Mouse (Mus musculus): ENCODE measurements around the gene Ticrr. TPM values are rescaled to one million over a fixed set of nuclear protein-coding genes. Genes with fewer than 3 reads are reported as not detected.

The Ticrr gene
- polyA plus RNA-seq, 1 experiment from 2014 or later, result 17.0 TPM

DNA sequence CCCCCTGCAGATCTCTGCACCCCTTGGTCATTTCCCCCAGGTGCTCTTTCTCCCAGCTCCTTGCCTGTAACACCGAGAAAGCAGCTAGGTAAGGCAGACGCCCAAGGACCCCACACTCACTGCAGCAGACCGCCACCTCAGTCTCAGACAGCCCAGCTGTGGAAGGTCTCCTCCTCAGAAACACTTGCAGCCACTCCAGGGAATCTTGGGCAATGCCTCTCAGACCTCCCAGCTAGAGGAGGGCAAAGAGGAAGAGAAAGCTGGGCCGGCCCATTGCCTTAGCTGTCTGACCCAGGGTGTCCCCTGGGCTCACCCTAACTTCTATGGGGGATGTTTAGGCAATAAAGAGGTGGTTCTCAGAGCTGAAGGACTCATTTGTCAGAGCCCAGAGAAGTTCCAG is 72.6 kb downstream of the Ticrr start, which contains the start of gene Plin1:
Gene Plin1 (minus strand): TSS at position 282 of the 400 bp plus-strand sequence.
- no peaks in the 10 kb centered on the region for H3K9me3 ChIP-seq (ENCODE audit: control insufficient read depth, low read length)
- H3K27ac ChIP-seq (ENCODE audit: low read depth, low read length), result no peak within 1 kb of the TSS
- H3K4me3 ChIP-seq (ENCODE audit: low read length), result no peak within 1 kb of the TSS
- no peaks in the 10 kb centered on the region for H3K27me3 ChIP-seq (ENCODE audit: control insufficient read depth, insufficient read depth, low read length)
- H3K4me1 ChIP-seq (ENCODE audit: control insufficient read depth, insufficient read depth, low read length), result no peaks in the 10 kb centered on the region
- no peak within 1 kb of the TSS for H3K9ac ChIP-seq (ENCODE audit: low read depth, low read length)
- 58% methylated on average over 4 of the region's 4 CpGs for WGBS
- peaks cover 4% of the 10 kb centered on the region; the same call in 1 of the 2 replicates for H3K36me3 ChIP-seq (ENCODE audit: control insufficient read depth, insufficient read depth, low read length)
- no peak within 1 kb of the TSS for H3K4me2 ChIP-seq (replicated peaks; ENCODE audit: low read depth, low read length)
- ATAC-seq (ENCODE audit: low FRiP score, low TSS enrichment), result no peak

DNA sequence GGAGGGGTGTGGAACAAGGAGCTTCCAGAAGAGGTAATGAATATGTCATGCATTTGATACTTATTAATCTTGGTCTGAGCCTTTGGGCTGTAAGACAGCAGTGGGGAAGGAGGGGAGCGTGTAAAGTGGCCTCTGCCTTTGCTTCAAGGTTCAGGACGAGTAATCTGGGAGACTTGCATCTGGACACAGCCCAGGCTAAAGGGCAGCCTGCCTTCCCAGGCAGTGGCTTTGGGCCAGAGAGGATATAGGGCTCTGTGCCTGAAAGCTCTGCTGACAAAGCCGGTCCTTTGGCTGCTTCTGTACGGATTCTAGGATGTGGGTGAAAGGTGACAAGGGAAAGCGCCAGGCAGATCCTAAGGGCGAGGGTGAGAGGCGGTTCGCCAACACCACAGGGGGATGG is 74.6 kb downstream of the Ticrr start:
- Histone ChIP-seq H3K27me3 (ENCODE audit: control insufficient read depth, insufficient read depth, low read length) (no peaks in the 10 kb centered on the region), H3K36me3 (ENCODE audit: control insufficient read depth, insufficient read depth, low read length) (peaks cover 4% of the 10 kb centered on the region; the same call in 1 of the 2 replicates), H3K4me2 (replicated peaks; ENCODE audit: low read depth, low read length) (no peak overlapping the region), H3K27ac (ENCODE audit: low read depth, low read length) (no peak overlapping the region), H3K4me3 (ENCODE audit: low read length) (no peak overlapping the region), H3K4me1 (ENCODE audit: control insufficient read depth, insufficient read depth, low read length) (no peaks in the 10 kb centered on the region), H3K9me3 (ENCODE audit: control insufficient read depth, low read length) (no peaks in the 10 kb centered on the region), H3K9ac (ENCODE audit: low read depth, low read length) (no peak overlapping the region)
- WGBS, result 79% methylated on average over 8 of the region's 8 CpGs
- no peak for ATAC-seq (ENCODE audit: low FRiP score, low TSS enrichment)

GRCm38 (mm10) chr7:79736511-79736910 is 76.5 kb downstream of the Ticrr start:
- Histone ChIP-seq H3K27ac (ENCODE audit: low read depth, low read length) (no peak overlapping the region), H3K4me3 (ENCODE audit: low read length) (no peak overlapping the region), H3K4me2 (replicated peaks; ENCODE audit: low read depth, low read length) (no peak overlapping the region), H3K27me3 (ENCODE audit: control insufficient read depth, insufficient read depth, low read length) (no peaks in the 10 kb centered on the region), H3K9me3 (ENCODE audit: control insufficient read depth, low read length) (no peaks in the 10 kb centered on the region), H3K9ac (ENCODE audit: low read depth, low read length) (no peak overlapping the region), H3K36me3 (ENCODE audit: control insufficient read depth, insufficient read depth, low read length) (peaks cover 4% of the 10 kb centered on the region; the same call in 1 of the 2 replicates), H3K4me1 (ENCODE audit: control insufficient read depth, insufficient read depth, low read length) (no peaks in the 10 kb centered on the region)
- no peak for ATAC-seq (ENCODE audit: low FRiP score, low TSS enrichment)
- WGBS, result 88% methylated on average over 14 of the region's 14 CpGs

- no peak for ATAC-seq (ENCODE audit: low FRiP score, low TSS enrichment)
Observed at GRCm38 (mm10) chr7:79738913-79739312, 78.9 kb downstream of the Ticrr start.

GRCm38 (mm10) chr7:79740279-79740678 is 80.3 kb downstream of the Ticrr start:
- H3K4me3 ChIP-seq (ENCODE audit: low read length), result no peak overlapping the region
- 77% methylated on average over 4 of the region's 4 CpGs for WGBS
- no peak overlapping the region for H3K27ac ChIP-seq (ENCODE audit: low read depth, low read length)
- ATAC-seq (ENCODE audit: low FRiP score, low TSS enrichment), result no peak
- H3K9me3 ChIP-seq (ENCODE audit: control insufficient read depth, low read length), result no peaks in the 10 kb centered on the region
- no peaks in the 10 kb centered on the region for H3K27me3 ChIP-seq (ENCODE audit: control insufficient read depth, insufficient read depth, low read length)
- peaks cover 4% of the 10 kb centered on the region; the same call in 1 of the 2 replicates for H3K36me3 ChIP-seq (ENCODE audit: control insufficient read depth, insufficient read depth, low read length)
- no peak overlapping the region for H3K4me2 ChIP-seq (replicated peaks; ENCODE audit: low read depth, low read length)
- no peak overlapping the region for H3K9ac ChIP-seq (ENCODE audit: low read depth, low read length)
- no peaks in the 10 kb centered on the region for H3K4me1 ChIP-seq (ENCODE audit: control insufficient read depth, insufficient read depth, low read length)

More at GRCm38 (mm10) chr7:79738913-79739312, 78.9 kb downstream of the Ticrr start:
- Histone ChIP-seq H3K27me3 (ENCODE audit: control insufficient read depth, insufficient read depth, low read length) (no peaks in the 10 kb centered on the region), H3K9me3 (ENCODE audit: control insufficient read depth, low read length) (no peaks in the 10 kb centered on the region), H3K4me2 (replicated peaks; ENCODE audit: low read depth, low read length) (no peak overlapping the region), H3K4me1 (ENCODE audit: control insufficient read depth, insufficient read depth, low read length) (no peaks in the 10 kb centered on the region), H3K4me3 (ENCODE audit: low read length) (no peak overlapping the region), H3K27ac (ENCODE audit: low read depth, low read length) (no peak overlapping the region), H3K9ac (ENCODE audit: low read depth, low read length) (no peak overlapping the region), H3K36me3 (ENCODE audit: control insufficient read depth, insufficient read depth, low read length) (peaks cover 4% of the 10 kb centered on the region; the same call in 1 of the 2 replicates)
- 86% methylated on average over 2 of the region's 2 CpGs for WGBS

DNA sequence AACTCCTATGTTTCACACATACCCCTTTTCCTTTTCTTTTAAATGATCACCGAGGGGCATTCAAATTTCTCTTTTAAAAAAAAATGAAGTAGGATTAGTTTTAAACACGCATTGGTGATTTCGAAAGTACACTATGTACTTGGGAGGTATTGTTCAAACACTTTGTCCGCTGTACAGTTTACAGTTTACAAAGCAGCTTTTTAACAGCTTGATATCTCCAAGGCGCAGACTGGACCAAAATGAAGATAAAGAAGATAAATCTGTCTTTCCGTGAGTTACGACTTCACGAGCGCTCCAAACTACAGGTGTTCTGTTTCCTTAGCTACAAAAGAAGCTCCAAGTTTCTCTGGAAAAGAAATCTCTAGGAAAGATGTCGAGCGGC is 82.3 kb downstream of the Ticrr start:
- H3K4me2 ChIP-seq (replicated peaks; ENCODE audit: low read depth, low read length), result peak overlapping the region; percentile 97
- 21% methylated on average over 11 of the region's 11 CpGs for WGBS
- no peak overlapping the region for H3K27ac ChIP-seq (ENCODE audit: low read depth, low read length)
- H3K9me3 ChIP-seq (ENCODE audit: control insufficient read depth, low read length), result no peaks in the 10 kb centered on the region
- peak overlapping the region; percentile 68 for H3K9ac ChIP-seq (ENCODE audit: low read depth, low read length)
- no peak for ATAC-seq (ENCODE audit: low FRiP score, low TSS enrichment)
- peaks cover 3% of the 10 kb centered on the region; the same call in 1 of the 2 replicates for H3K36me3 ChIP-seq (ENCODE audit: control insufficient read depth, insufficient read depth, low read length)
- H3K4me1 ChIP-seq (ENCODE audit: control insufficient read depth, insufficient read depth, low read length), result no peaks in the 10 kb centered on the region
- no peaks in the 10 kb centered on the region for H3K27me3 ChIP-seq (ENCODE audit: control insufficient read depth, insufficient read depth, low read length)
- peak overlapping the region; percentile 78 for H3K4me3 ChIP-seq (ENCODE audit: low read length)

GRCm38 (mm10) chr7:79742659-79743536 is 82.9 kb downstream of the Ticrr start, which contains the start of the genes Pex11a and Wdr93:
Gene Pex11a, minus strand, starts transcription at chr7:79743131.
Gene Wdr93, plus strand, starts transcription at chr7:79743163.
- Histone ChIP-seq H3K36me3 (ENCODE audit: control insufficient read depth, insufficient read depth, low read length) (no peaks in the 10 kb centered on the region), H3K4me1 (ENCODE audit: control insufficient read depth, insufficient read depth, low read length) (no peaks in the 10 kb centered on the region), H3K27me3 (ENCODE audit: control insufficient read depth, insufficient read depth, low read length) (no peaks in the 10 kb centered on the region; the same call in 1 of the 2 replicates), H3K9me3 (ENCODE audit: control insufficient read depth, low read length) (no peaks in the 10 kb centered on the region), H3K4me2 (replicated peaks; ENCODE audit: low read depth, low read length) (peak within 1 kb of the TSS; percentile 97), H3K4me3 (ENCODE audit: low read length) (peak within 1 kb of the TSS; percentile 78), H3K9ac (ENCODE audit: low read depth, low read length) (peak within 1 kb of the TSS; percentile 68), H3K27ac (ENCODE audit: low read depth, low read length) (no peak within 1 kb of the TSS)
- ATAC-seq (ENCODE audit: low FRiP score, low TSS enrichment), result peak; percentile 91
- 2% methylated on average over 46 of the region's 46 CpGs for WGBS

- ATAC-seq (ENCODE audit: low FRiP score, low TSS enrichment), result no peak
- no peak overlapping the region for H3K27ac ChIP-seq (ENCODE audit: low read depth, low read length)
- no peaks in the 10 kb centered on the region for H3K4me1 ChIP-seq (ENCODE audit: control insufficient read depth, insufficient read depth, low read length)
- H3K4me3 ChIP-seq (ENCODE audit: low read length), result no peak overlapping the region
- H3K9ac ChIP-seq (ENCODE audit: low read depth, low read length), result no peak overlapping the region
- no peak overlapping the region for H3K4me2 ChIP-seq (replicated peaks; ENCODE audit: low read depth, low read length)
- no peaks in the 10 kb centered on the region for H3K9me3 ChIP-seq (ENCODE audit: control insufficient read depth, low read length)
- no peaks in the 10 kb centered on the region; the same call in 1 of the 2 replicates for H3K27me3 ChIP-seq (ENCODE audit: control insufficient read depth, insufficient read depth, low read length)
- WGBS, result 93% methylated on average over 9 of the region's 9 CpGs
- no peaks in the 10 kb centered on the region for H3K36me3 ChIP-seq (ENCODE audit: control insufficient read depth, insufficient read depth, low read length)
Observed at GRCm38 (mm10) chr7:79744051-79744450, 84.1 kb downstream of the Ticrr start.

DNA sequence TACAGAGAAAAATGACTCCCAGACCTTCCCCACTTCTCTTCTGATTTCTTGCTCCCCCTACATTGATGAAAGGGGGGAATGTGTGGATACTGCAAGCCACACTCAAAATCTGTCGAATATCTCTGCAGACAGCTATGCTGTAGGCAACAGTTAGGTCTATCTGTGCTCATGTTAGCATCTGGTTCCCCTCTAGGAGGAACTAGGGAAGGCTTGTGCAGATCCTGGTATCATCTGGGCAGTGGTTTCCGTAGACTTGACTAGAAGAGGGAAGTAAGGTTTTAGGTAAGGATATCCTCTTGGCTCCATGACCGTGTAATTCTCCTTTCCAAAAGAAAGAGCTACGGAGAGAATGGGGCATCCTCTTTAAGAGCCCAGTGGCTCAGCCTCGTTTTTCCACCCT is 84.6 kb downstream of the Ticrr start:
- no peaks in the 10 kb centered on the region for H3K36me3 ChIP-seq (ENCODE audit: control insufficient read depth, insufficient read depth, low read length)
- H3K27me3 ChIP-seq (ENCODE audit: control insufficient read depth, insufficient read depth, low read length), result no peaks in the 10 kb centered on the region; the same call in 1 of the 2 replicates
- H3K4me2 ChIP-seq (replicated peaks; ENCODE audit: low read depth, low read length), result no peak overlapping the region
- 80% methylated on average over 5 of the region's 5 CpGs for WGBS
- no peak overlapping the region for H3K27ac ChIP-seq (ENCODE audit: low read depth, low read length)
- ATAC-seq (ENCODE audit: low FRiP score, low TSS enrichment), result no peak
- H3K9ac ChIP-seq (ENCODE audit: low read depth, low read length), result no peak overlapping the region
- H3K4me1 ChIP-seq (ENCODE audit: control insufficient read depth, insufficient read depth, low read length), result no peaks in the 10 kb centered on the region
- no peak overlapping the region for H3K4me3 ChIP-seq (ENCODE audit: low read length)
- no peaks in the 10 kb centered on the region for H3K9me3 ChIP-seq (ENCODE audit: control insufficient read depth, low read length)

Measured in kidney, embryonic 14.5 days (tissue).